Mouse (Mus musculus) thymus, adult 2 months (tissue): Measurements from ENCODE around the gene Slc38a5.

Experiments used
- CTCF ChIP-seq: fragments of 200-500 bp; IDR thresholded peaks from 2 replicates; pipeline ENCODE4 v1.5.1; 2012; ENCODE audit warnings: mild to moderate bottlenecking, control low read depth, low read length, moderate library complexity, borderline replicate concordance; ENCODE audit not compliant: control insufficient read depth, poor library complexity, insufficient read depth; ENCODE audit errors: extremely low read depth
- POLR2A ChIP-seq: fragments of 200-500 bp; IDR thresholded peaks from 2 replicates; pipeline ENCODE4 v1.6.1; 2012; ENCODE audit warnings: mild to moderate bottlenecking, low read length, control low read depth, moderate library complexity; ENCODE audit not compliant: control insufficient read depth, poor library complexity, insufficient read depth; ENCODE audit errors: extremely low read depth

DNA sequence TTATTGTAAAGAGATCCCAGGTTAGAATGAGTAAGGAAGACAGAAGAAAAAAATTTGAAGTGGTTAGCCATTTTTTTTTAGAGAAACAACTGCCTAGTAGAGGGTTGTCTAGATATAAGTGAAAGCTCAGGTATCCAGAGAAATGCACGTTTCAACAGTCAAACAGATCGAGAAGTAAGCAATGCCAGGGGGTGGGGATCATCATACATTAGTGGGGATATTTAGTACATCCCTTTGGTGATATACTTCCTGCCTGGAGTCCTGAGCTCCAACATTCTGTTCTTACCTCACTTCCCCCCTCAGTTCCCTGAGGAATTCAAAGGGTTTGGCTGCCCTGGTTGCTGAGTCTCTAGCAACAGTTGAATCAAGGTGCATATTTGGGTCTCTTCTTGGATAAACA, 56.2 kb downstream of the Slc38a5 start, which contains the start of gene Ssxb10:
- TF ChIP-seq POLR2A (no peak), CTCF (no peak)
